Mouse (Mus musculus) forebrain, postnatal 0 days (tissue): ENCODE measurements around the gene Atxn7l1. TPM values are rescaled to one million over a fixed set of nuclear protein-coding genes. Genes with fewer than 3 reads are reported as not detected.

ENCODE experiments used
- ATAC-seq: fragments of 200-750 bp; cut with Nextera tagmentation; 2 replicates; pipeline ENCODE4 v1.8.0; 2017; ENCODE audit warnings: mild to moderate bottlenecking, moderate library complexity
- DNase-seq: peaks from one replicate; pipeline ENCODE4 v3.0.0-alpha.2; 2015
- H3K27ac ChIP-seq: fragments of 300-500 bp; sonication (generic); 2 replicates; pipeline ENCODE4 v1.5.1; 2014; ENCODE audit warnings: low read depth, mild to moderate bottlenecking, antibody characterized with exemption, low read length, moderate library complexity, mixed read lengths
- H3K27me3 ChIP-seq: fragments of 300-500 bp; sonication (generic); 2 replicates; pipeline ENCODE4 v1.6.1; 2014; ENCODE audit warnings: mild to moderate bottlenecking, low read length, mixed read lengths; ENCODE audit not compliant: insufficient read depth
- H3K36me3 ChIP-seq: fragments of 300-500 bp; sonication (generic); 2 replicates; pipeline ENCODE4 v1.6.1; 2014; ENCODE audit warnings: mild to moderate bottlenecking, moderate library complexity; ENCODE audit not compliant: insufficient read depth
- H3K4me1 ChIP-seq: fragments of 300-500 bp; sonication (generic); 2 replicates; pipeline ENCODE4 v1.6.1; 2014; ENCODE audit warnings: antibody characterized with exemption; ENCODE audit not compliant: insufficient read depth
- H3K4me2 ChIP-seq: fragments of 300-500 bp; sonication (generic); 2 replicates; pipeline ENCODE4 v1.6.1; 2014; ENCODE audit warnings: low read depth, mild to moderate bottlenecking, moderate library complexity
- H3K4me3 ChIP-seq: fragments of 300-500 bp; sonication (generic); 2 replicates; pipeline ENCODE4 v1.5.1; 2014; ENCODE audit warnings: low read depth, low read length, mixed read lengths
- H3K9ac ChIP-seq: fragments of 300-500 bp; sonication (generic); 2 replicates; pipeline ENCODE4 v1.6.1; 2014; ENCODE audit warnings: mild to moderate bottlenecking
- H3K9me3 ChIP-seq: fragments of 300-500 bp; sonication (generic); 2 replicates; pipeline ENCODE4 v1.6.1; 2016; ENCODE audit warnings: low read length
- CTCF ChIP-seq: sonication (generic); IDR thresholded peaks from 2 replicates; pipeline ENCODE4 v1.5.1; 2016; ENCODE audit warnings: antibody characterized with exemption, control low read depth, low read depth
- WGBS: fragments of 180-500 bp; shearing (Covaris S2); extraction: QIAGEN DNeasy Blood & Tissue Kit; methylation state at CpG from one replicate; pipeline ENCODE4 v1.1.7; 2014; 5-methylcytosine and 5-hydroxymethylcytosine counted together
- polyA plus RNA-seq: library from polyadenylated mRNA; unstranded; fragments of >200 nt; fragmentation: Nextera tagmentation; extraction: Ambion mirVana; gene quantifications from 2 replicates; pipeline ENCODE4 v1.2.1, GENCODE M21; 2015
- total RNA-seq: library from RNA; depleted of rRNA; stranded (reverse); fragments of >200 nt; gene quantifications from 2 replicates; pipeline ENCODE4 v1.2.3, GENCODE M21; 2014

The Atxn7l1 gene
- total and polyA plus RNA-seq, 2 experiments from 2014 or later = 18.2 to 23.0 TPM

DNA sequence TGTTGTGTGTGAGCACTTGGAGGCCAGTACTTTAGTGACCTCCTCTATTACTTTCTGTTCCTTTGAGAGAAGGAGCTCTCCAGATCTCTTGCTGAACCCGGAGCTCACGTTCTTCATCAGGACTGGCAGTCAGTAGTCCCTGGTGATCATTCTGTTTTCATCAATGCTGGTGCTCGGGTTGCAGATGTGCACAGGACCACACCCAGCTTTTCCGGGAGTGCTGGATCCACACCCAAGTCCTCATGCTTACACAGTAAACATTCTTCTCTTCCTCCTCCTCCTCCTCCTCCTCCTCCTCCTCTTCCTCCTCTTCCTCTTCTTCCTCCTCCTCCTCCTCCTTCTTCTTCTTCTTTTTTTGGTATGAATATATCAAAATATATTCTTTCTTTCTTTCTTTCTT lies 205.2 kb downstream of the Atxn7l1 start:
- 86% methylated on average over 4 of the region's 4 CpGs for WGBS
- DNase-seq = no peak
- no peak overlapping the region for H3K4me3 ChIP-seq
- H3K9me3 ChIP-seq = no peaks in the 10 kb centered on the region
- H3K36me3 ChIP-seq = peaks cover 4% of the 10 kb centered on the region; the same call in 1 of the 2 replicates
- no peak overlapping the region for H3K4me2 ChIP-seq
- TF ChIP-seq CTCF = no peak
- H3K27me3 ChIP-seq = no peaks in the 10 kb centered on the region
- H3K4me1 ChIP-seq = no peaks in the 10 kb centered on the region
- H3K9ac ChIP-seq = no peak overlapping the region
- ATAC-seq = no peak
- no peak overlapping the region for H3K27ac ChIP-seq

GRCm38 (mm10) chr12:33358345-33358744 lies 210.9 kb downstream of the Atxn7l1 start:
- no peak for DNase-seq
- ATAC-seq = no peak
- Histone ChIP-seq H3K36me3 (peaks cover 9% of the 10 kb centered on the region; the same call in 1 of the 2 replicates), H3K4me3 (no peak overlapping the region), H3K4me1 (0 out of 2 replicates have a peak, but pooled peaks cover 5% of the 10 kb centered on the region), H3K4me2 (no peak overlapping the region), H3K27me3 (no peaks in the 10 kb centered on the region), H3K9ac (no peak overlapping the region), H3K9me3 (no peaks in the 10 kb centered on the region), H3K27ac (no peak overlapping the region)
- TF ChIP-seq CTCF = no peak
- WGBS = 94% methylated on average over 10 of the region's 10 CpGs

- H3K27me3 ChIP-seq = no peaks in the 10 kb centered on the region
- H3K4me3 ChIP-seq = no peak overlapping the region
- H3K4me1 ChIP-seq = 0 out of 2 replicates have a peak, but pooled peaks cover 5% of the 10 kb centered on the region
- no peak overlapping the region for H3K27ac ChIP-seq
- 92% methylated on average over 7 of the region's 7 CpGs for WGBS
- ATAC-seq = no peak
- no peak overlapping the region for H3K9ac ChIP-seq
- no peak for DNase-seq
- no peak for TF ChIP-seq CTCF
- H3K9me3 ChIP-seq = no peaks in the 10 kb centered on the region
- no peak overlapping the region for H3K4me2 ChIP-seq
- H3K36me3 ChIP-seq = peaks cover 8% of the 10 kb centered on the region; the same call in 1 of the 2 replicates
Measured at GRCm38 (mm10) chr12:33359209-33359608, 211.7 kb downstream of the Atxn7l1 start.

DNA sequence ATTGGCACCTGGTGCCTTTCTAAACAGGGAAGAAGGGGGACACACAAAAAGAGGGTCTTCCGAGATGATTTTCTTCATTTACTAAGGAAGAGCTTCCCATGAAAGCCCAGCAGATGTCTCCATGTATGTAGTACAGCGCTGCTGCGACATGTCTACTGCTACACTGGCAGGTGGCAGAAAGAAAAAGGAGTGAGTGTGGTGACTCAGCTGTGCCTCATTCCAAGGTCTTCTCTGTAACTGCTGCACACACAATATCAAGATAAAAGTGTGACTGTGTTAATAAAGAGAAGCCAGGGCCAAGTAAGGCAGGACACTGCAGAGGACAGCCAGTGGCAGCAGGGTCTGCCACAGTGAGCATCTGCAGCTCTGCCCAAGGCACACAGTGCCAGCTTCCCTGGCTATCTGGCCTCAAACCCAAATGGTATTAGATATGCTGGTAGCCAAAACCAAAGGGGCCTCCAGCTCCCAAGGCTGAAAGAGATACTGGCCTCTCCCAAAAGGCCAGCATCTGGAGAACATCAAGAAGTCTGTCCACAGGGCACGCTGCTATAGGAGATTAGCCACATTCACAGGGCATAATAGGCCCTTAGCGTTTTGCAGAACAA lies 212.5 kb downstream of the Atxn7l1 start:
- Histone ChIP-seq H3K27ac (no peak overlapping the region; the same call in 1 of the 2 replicates), H3K36me3 (peaks cover 5% of the 10 kb centered on the region; the same call in 1 of the 2 replicates), H3K27me3 (no peaks in the 10 kb centered on the region), H3K4me2 (no peak overlapping the region), H3K9me3 (no peaks in the 10 kb centered on the region), H3K4me1 (0 out of 2 replicates have a peak, but pooled peaks cover 5% of the 10 kb centered on the region), H3K9ac (no peak overlapping the region), H3K4me3 (no peak overlapping the region)
- ATAC-seq (peak; percentile 61), DNase-seq (no peak)
- no peak for TF ChIP-seq CTCF
- WGBS = 65% methylated on average over 5 of the region's 5 CpGs

GRCm38 (mm10) chr12:33360729-33361128 lies 213.2 kb downstream of the Atxn7l1 start:
- ATAC-seq (peak; percentile 56; the same call in 1 of the 2 replicates), DNase-seq (peak; percentile 86)
- H3K4me2 ChIP-seq = no peak overlapping the region
- H3K27ac ChIP-seq = no peak overlapping the region
- H3K4me1 ChIP-seq = 0 out of 2 replicates have a peak, but pooled peaks cover 5% of the 10 kb centered on the region
- peaks cover 5% of the 10 kb centered on the region; the same call in 1 of the 2 replicates for H3K36me3 ChIP-seq
- H3K4me3 ChIP-seq = no peak overlapping the region
- H3K9me3 ChIP-seq = no peaks in the 10 kb centered on the region
- TF ChIP-seq CTCF = no peak
- H3K9ac ChIP-seq = no peak overlapping the region
- H3K27me3 ChIP-seq = no peaks in the 10 kb centered on the region
- WGBS = 22% methylated on average over 6 of the region's 6 CpGs

DNA sequence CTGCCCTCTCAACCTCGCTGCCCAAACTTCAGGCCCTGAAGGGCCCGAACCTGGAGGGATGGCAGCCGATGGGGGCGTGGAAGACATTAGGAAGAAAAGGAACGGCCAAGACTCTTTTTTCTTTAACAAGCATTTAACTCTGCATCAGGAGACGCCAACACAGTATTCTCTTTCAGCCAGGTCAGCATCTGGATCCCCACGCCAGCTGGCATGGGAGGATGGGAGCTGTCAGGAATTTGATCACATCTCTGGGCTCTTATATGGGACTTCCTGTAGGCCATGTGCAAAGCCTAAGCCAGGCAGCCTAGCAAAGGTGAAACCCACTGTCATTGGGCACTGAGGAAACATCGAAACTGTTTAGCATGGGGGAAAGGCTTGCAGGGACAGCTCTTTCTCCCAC lies 217.0 kb downstream of the Atxn7l1 start:
- H3K4me1 ChIP-seq = 0 out of 2 replicates have a peak, but pooled peaks cover 5% of the 10 kb centered on the region
- peaks cover 20% of the 10 kb centered on the region for H3K36me3 ChIP-seq

DNA sequence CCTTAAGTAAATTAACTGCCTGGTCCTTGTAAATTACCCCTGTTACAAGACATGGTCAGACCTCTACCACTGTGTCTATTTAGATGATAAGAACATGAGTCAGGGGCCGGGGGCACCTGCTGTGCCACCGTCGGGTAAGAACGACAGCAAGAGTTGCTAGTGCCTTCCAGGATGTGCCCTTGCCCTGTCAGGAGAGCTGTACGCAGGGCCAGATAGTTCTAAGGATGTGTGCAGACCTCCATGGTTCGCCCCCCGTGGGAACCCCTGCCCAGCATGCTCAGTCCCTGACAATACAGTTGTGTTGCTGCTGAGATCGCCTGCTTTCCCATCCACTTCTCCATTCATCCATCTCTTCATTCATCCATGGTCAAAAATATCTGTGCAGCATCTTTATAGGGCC lies 217.6 kb downstream of the Atxn7l1 start:
- H3K27ac ChIP-seq = no peak overlapping the region
- no peak overlapping the region for H3K4me3 ChIP-seq
- TF ChIP-seq CTCF = no peak
- WGBS = 81% methylated on average over 8 of the region's 8 CpGs
- no peak overlapping the region for H3K4me2 ChIP-seq
- H3K9me3 ChIP-seq = no peaks in the 10 kb centered on the region
- H3K4me1 ChIP-seq = 0 out of 2 replicates have a peak, but pooled peaks cover 5% of the 10 kb centered on the region
- no peak for DNase-seq
- H3K27me3 ChIP-seq = no peaks in the 10 kb centered on the region
- no peak overlapping the region for H3K9ac ChIP-seq
- H3K36me3 ChIP-seq = peaks cover 20% of the 10 kb centered on the region
- ATAC-seq = no peak

More for the DNA sequence above, 217.0 kb downstream of the Atxn7l1 start:
- no peaks in the 10 kb centered on the region for H3K9me3 ChIP-seq
- no peak overlapping the region for H3K4me2 ChIP-seq
- no peak overlapping the region for H3K4me3 ChIP-seq
- DNase-seq (no peak), ATAC-seq (no peak)
- no peaks in the 10 kb centered on the region for H3K27me3 ChIP-seq
- no peak overlapping the region for H3K9ac ChIP-seq
- no peak overlapping the region for H3K27ac ChIP-seq
- TF ChIP-seq CTCF = no peak
- 83% methylated on average over 8 of the region's 8 CpGs for WGBS
